Mouse (Mus musculus): ENCODE measurements at regions not wholly inside any gene's neighbourhood (a gene's known extent, or its start where the extent isn't known, plus 50 kb on each side); places are given as distances from the start of the nearest gene placed in this dataset.

DNA sequence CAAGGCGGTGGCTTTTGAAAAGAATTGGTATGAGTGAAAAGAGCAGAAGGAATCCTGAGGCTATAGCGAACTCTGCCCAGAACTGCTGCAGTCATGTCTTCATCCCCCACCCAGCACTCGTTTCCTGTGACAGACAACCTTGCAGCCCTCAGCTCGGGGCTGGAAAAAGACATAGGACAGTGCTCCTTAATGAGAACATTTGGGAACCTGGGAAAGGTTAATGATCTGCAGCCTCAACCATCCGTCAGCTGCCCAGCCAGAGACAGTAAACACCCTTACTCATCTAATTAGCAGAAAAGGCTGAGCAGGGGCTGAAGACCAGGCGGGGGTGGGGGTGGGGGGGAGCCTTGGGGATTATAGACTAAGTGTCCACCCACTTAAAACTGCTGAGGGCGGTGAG, 76.3 kb upstream of the Arhgap36 start:
- no peak for DNase-seq

DNA sequence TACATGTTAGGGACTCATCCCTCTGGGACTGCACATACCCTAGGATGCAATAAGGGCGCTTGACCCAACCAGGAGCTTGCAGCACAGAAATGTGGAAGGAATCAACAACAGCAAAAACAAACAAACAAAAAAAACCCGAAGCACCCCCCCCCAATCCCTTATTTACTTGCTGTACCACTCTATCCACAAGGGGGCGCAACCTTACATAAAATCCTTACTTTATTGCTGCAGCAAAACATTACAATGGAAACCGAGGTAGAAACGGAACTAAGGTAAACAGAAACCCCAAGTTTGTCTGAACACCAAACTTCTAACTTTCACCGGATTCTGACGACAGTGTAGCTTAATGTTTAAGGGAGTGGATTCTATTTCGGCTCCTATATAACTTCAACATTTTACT, 86.7 kb upstream of the Arhgap36 start:
- DNase-seq, result peak; percentile 52

DNA sequence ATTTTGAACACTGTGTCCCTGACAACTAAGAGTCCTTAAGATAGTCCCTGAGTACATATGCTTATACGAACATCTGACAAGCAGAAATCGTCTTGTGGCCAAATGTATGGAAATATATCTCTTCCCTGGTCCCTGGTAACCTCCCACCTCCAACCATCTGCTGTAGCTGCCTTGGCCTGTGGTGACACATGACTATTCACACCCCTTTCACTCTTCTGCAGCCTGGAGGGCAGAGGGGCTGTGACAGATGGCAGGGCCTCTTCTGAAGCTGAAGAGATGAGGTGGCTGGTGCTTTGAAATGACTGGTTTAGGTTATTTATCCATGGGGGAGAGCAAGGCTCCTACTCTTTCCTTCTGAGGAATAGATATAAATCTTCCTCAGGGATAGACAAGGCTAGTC, 82.3 kb upstream of the Enox2 start:
- DNase-seq, result no peak

DNA sequence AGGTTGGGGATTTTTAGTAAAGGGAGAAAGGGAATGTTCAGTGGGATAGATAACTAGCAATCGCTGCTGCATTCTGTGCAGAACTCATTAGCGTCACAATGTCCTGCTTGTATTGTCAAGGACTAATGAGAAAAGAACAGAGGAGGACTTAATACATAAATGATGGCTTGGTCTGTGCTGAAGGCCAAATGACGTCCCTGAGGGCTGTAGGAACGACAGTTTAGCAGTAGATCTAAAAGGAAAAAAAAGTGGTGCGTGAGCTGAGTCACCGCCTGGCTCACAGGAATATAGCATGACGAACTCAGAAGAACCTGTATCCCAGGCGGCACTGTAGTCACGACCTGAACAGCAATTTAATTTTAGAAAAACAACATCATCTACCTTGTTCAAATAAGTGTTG, 81.3 kb upstream of the Enox2 start:
- peak; percentile 23 for DNase-seq

DNA sequence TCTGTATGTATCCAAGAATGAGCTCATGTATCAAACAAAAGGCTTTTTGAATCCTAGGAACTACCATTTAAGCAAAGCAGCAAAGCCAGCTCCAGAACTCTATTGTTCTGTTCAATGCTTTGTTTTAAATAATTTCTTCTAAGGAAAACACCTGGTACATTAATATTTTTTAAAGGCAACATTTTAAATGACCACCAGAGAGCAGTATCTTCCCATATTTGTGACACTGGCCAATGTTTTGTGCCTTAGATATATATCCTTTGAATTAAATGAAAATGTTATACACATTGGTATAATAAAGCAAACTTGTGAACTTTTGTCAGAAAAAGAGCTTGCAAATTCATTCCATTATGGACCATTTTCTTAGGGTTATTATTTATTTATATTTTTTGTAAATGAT, 58.4 kb upstream of the Enox2 start:
- DNase-seq, result no peak
